Mouse (Mus musculus) spleen, adult 2 months (tissue): ENCODE data around the gene Dab2ip. TPM values are rescaled to one million over a fixed set of nuclear protein-coding genes. Genes with fewer than 3 reads are reported as not detected.

ENCODE experiments used
- DNase-seq, 2 experiments: peaks; one replicate each; pipeline versions ENCODE4 v3.0.0 to v3.0.0-alpha.2; 2012 to 2021; ENCODE audit warnings: low spot score in 2 of 2, low read depth in 1 of 2
- H3K27ac ChIP-seq: fragments of 200-500 bp; 2 replicates; pipeline ENCODE4 v1.5.1; 2012; ENCODE audit warnings: low read length, inconsistent platforms; ENCODE audit not compliant: insufficient read depth
- H3K27me3 ChIP-seq: fragments of 200-500 bp; 2 replicates; pipeline ENCODE4 v1.6.1; 2012; ENCODE audit warnings: mild to moderate bottlenecking, moderate library complexity, low read length, inconsistent platforms; ENCODE audit not compliant: control insufficient read depth, insufficient read depth
- H3K36me3 ChIP-seq: fragments of 200-500 bp; 2 replicates; pipeline ENCODE4 v1.6.1; 2012; ENCODE audit warnings: mild to moderate bottlenecking, low read length, inconsistent platforms; ENCODE audit not compliant: control insufficient read depth, insufficient read depth
- H3K4me1 ChIP-seq: fragments of 200-500 bp; 2 replicates; pipeline ENCODE4 v1.6.1; 2011; ENCODE audit warnings: inconsistent platforms; ENCODE audit not compliant: control insufficient read depth, insufficient read depth, insufficient read length
- H3K4me3 ChIP-seq: fragments of 200-500 bp; 2 replicates; pipeline ENCODE4 v1.5.1; 2011; ENCODE audit warnings: mild to moderate bottlenecking, inconsistent platforms; ENCODE audit not compliant: insufficient read depth, insufficient read length; ENCODE audit errors: extremely low read depth
- CTCF ChIP-seq: fragments of 200-500 bp; IDR thresholded peaks from 2 replicates; pipeline ENCODE4 v1.5.1; 2011; ENCODE audit warnings: mild to moderate bottlenecking, inconsistent platforms; ENCODE audit not compliant: insufficient read depth, insufficient read length, insufficient replicate concordance; ENCODE audit errors: extremely low read depth
- POLR2A ChIP-seq: fragments of 200-500 bp; IDR thresholded peaks from 2 replicates; pipeline ENCODE4 v1.6.1; 2011; ENCODE audit warnings: low read depth, low read length, inconsistent platforms
- WGBS: fragments of 180-500 bp; shearing (Covaris S2); methylation state at CpG from one replicate; pipeline ENCODE4 v1.1.7; 2018; 5-methylcytosine and 5-hydroxymethylcytosine counted together
- polyA plus RNA-seq: library from polyadenylated mRNA; depleted of rRNA; stranded (reverse); fragments of >200 nt; gene quantifications from 2 replicates; pipeline ENCODE4 v1.2.3, GENCODE M21; 2012

The Dab2ip gene
- polyA plus RNA-seq, 1 experiment, result 21.0 TPM

GRCm38 (mm10) chr2:35629126-35629525 lies 71.1 kb downstream of the Dab2ip start:
- DNase-seq, result no peak
- Histone ChIP-seq H3K4me1 (0 out of 2 replicates have a peak, but pooled peaks cover 2% of the 10 kb centered on the region), H3K4me3 (no peak overlapping the region), H3K27ac (no peak overlapping the region), H3K27me3 (no peaks in the 10 kb centered on the region), H3K36me3 (no peaks in the 10 kb centered on the region)
- TF ChIP-seq CTCF, result no peak
- no peak for TF ChIP-seq POLR2A
- WGBS, result 82% methylated on average over 7 of the region's 8 CpGs

GRCm38 (mm10) chr2:35633392-35633791 lies 75.3 kb downstream of the Dab2ip start:
- WGBS, result 93% methylated on average over 4 of the region's 4 CpGs
- TF ChIP-seq CTCF (no peak), POLR2A (no peak)
- H3K4me3 ChIP-seq, result no peak overlapping the region
- no peak for DNase-seq
- H3K27me3 ChIP-seq, result no peaks in the 10 kb centered on the region
- no peak overlapping the region for H3K27ac ChIP-seq
- H3K4me1 ChIP-seq, result no peaks in the 10 kb centered on the region
- H3K36me3 ChIP-seq, result no peaks in the 10 kb centered on the region

- Histone ChIP-seq H3K27me3 (no peaks in the 10 kb centered on the region), H3K36me3 (no peaks in the 10 kb centered on the region), H3K27ac (no peak overlapping the region), H3K4me1 (no peaks in the 10 kb centered on the region), H3K4me3 (no peak overlapping the region)
- DNase-seq, result no peak
- WGBS, result 85% methylated on average over 4 of the region's 4 CpGs
- no peak for TF ChIP-seq CTCF
- TF ChIP-seq POLR2A, result no peak
Measured at GRCm38 (mm10) chr2:35634963-35635362, 76.9 kb downstream of the Dab2ip start.

GRCm38 (mm10) chr2:35635541-35635940 lies 77.5 kb downstream of the Dab2ip start:
- no peak for TF ChIP-seq CTCF
- TF ChIP-seq POLR2A, result no peak
- H3K4me3 ChIP-seq, result no peak overlapping the region

GRCm38 (mm10) chr2:35637880-35638535 lies 79.9 kb downstream of the Dab2ip start:
- Histone ChIP-seq H3K27me3 (no peaks in the 10 kb centered on the region), H3K27ac (no peak overlapping the region), H3K36me3 (no peaks in the 10 kb centered on the region), H3K4me3 (no peak overlapping the region), H3K4me1 (no peaks in the 10 kb centered on the region)
- no peak for DNase-seq
- 93% methylated on average over 13 of the region's 13 CpGs for WGBS
- TF ChIP-seq POLR2A, result no peak
- no peak for TF ChIP-seq CTCF

More at GRCm38 (mm10) chr2:35635541-35635940, 77.5 kb downstream of the Dab2ip start:
- H3K27ac ChIP-seq, result no peak overlapping the region
- H3K36me3 ChIP-seq, result no peaks in the 10 kb centered on the region
- no peaks in the 10 kb centered on the region for H3K27me3 ChIP-seq
- no peak for DNase-seq
- 62% methylated on average over 4 of the region's 4 CpGs for WGBS
- H3K4me1 ChIP-seq, result no peaks in the 10 kb centered on the region

GRCm38 (mm10) chr2:35639799-35640198 lies 81.7 kb downstream of the Dab2ip start:
- no peak for TF ChIP-seq POLR2A
- no peak for TF ChIP-seq CTCF
- H3K27me3 ChIP-seq, result no peaks in the 10 kb centered on the region
- no peaks in the 10 kb centered on the region for H3K4me1 ChIP-seq
- WGBS, result 82% methylated on average over 2 of the region's 2 CpGs
- no peaks in the 10 kb centered on the region for H3K36me3 ChIP-seq
- H3K4me3 ChIP-seq, result no peak overlapping the region
- no peak overlapping the region for H3K27ac ChIP-seq
- no peak for DNase-seq

- no peaks in the 10 kb centered on the region for H3K27me3 ChIP-seq
Measured at GRCm38 (mm10) chr2:35640576-35640975, 82.5 kb downstream of the Dab2ip start.

More at GRCm38 (mm10) chr2:35640576-35640975, 82.5 kb downstream of the Dab2ip start:
- no peak for TF ChIP-seq POLR2A
- no peak for TF ChIP-seq CTCF
- Histone ChIP-seq H3K4me3 (no peak overlapping the region), H3K36me3 (no peaks in the 10 kb centered on the region), H3K27ac (no peak overlapping the region), H3K4me1 (no peaks in the 10 kb centered on the region)
- WGBS, result 85% methylated on average over 13 of the region's 13 CpGs
- DNase-seq, result no peak
